Mouse (Mus musculus): Measurements from ENCODE around the gene Gpr19.

The Gpr19 gene

DNA sequence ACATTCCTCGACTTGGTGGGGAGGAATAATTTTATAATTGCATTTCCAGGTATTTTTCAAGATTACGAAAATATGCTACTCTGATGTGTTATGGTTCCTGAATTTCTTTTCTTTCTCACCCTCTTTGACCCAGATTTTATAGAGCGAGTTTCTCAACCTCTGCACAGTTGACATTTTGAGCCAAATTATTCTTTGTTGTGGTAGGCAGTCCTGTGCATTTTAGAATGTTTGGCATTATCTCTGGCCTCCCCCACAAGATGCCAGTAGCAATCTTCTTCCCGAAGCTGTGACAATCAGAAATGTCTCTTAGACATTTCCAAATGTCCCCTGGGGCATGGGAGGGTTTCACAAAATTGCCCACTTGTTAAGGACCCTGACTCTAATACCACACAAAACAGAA lies 25.3 kb upstream of the Gpr19 start:
- no peak for DNase-seq (ENCODE audit: low spot score in 2 of 2)

DNA sequence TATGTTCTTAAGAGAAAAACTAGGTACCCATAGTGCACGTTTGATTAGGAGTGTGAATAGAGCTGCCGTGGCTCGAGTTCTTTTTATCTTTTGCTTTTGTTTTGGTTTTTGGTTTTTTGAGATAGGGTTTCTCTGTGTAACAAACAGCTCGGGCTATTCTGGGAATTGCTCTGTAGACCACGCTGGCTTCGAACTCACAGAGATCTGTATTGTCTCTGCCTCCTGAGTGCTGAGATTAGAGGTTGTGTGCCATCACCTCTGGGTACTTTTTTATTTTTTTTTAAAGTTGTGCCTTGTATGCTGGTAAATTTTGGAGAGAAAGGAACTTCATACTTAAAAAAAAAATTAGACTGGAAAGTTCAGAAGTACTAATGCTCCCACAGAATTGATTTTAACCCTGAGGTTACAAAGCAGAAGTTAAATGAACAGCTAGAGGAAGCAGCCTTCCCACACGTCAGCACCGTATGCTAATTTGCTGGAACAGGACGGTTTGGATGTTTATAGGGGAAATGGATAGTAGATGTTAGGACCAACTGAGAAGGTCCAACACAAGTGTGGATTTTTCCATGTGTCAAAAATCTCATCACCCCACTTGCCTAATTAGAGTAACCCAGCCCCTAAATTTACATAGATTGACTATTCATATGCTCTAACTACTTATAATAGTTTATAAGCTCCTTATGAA lies 24.3 kb upstream of the Gpr19 start:
- DNase-seq (ENCODE audit: low spot score in 2 of 2) = no peak

DNA sequence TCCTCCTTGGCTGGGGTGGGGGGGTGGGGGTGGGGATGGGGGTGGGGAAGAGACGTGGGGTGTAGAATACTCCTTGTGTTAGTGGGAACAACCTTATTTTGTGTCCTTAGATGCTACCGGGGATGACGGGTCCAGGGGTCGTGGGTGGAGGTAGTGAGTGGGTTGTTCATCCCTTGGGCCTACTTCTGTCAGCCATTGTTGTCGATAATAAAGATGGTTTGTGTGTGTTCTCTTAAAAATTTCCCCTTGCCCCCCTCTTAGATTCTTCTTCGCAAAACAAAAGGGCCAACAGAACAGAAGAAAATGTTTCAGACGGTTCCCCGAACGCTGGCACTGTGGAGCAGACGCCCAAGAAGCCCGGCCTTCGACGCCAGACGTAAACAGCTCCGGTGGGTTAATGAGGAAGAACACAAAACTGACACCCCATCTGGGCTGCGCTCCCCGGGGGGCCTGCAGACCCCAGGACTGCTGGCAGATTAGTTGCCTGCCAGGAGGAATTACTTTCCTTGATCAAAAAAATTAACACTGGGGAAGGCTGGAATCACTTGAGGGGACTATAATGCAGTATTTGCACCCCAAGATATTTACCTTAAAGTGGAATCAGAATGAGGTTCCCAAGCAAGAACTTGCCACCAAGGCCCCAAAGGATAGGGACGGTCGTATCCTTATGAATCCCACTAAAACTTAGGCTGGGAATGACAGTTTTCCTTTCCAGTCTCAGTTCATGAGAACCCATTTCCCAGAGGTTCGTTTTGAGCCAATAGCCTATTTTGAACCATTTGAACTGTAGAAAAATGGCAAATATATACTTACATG lies 23.5 kb upstream of the Gpr19 start:
- no peak for DNase-seq (ENCODE audit: low spot score in 2 of 2)

DNA sequence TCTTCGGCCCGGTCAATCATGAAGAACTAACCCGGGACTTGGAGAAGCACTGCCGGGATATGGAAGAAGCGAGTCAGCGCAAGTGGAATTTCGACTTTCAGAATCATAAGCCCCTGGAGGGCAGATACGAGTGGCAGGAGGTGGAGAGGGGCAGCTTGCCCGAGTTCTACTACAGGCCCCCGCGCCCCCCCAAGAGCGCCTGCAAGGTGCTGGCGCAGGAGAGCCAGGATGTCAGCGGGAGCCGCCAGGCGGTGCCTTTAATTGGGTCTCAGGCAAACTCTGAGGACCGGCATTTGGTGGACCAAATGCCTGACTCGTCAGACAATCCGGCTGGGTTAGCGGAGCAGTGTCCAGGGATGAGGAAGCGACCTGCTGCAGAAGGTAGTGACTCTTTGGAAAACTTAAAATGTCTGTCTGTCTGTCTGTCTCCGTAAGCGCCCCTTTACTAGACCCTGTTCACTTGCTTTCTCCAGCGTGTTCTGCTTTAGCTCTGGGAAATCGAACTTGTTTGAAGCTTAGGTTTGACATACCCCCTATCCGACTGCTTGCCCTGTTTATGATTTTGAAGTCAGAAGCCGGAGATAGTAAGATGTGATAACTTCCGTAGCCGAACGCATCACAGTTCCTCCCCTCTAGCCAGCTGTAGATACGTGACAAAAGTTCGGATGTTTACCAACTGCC lies 22.8 kb upstream of the Gpr19 start:
- DNase-seq (ENCODE audit: low spot score in 2 of 2) = no peak

DNA sequence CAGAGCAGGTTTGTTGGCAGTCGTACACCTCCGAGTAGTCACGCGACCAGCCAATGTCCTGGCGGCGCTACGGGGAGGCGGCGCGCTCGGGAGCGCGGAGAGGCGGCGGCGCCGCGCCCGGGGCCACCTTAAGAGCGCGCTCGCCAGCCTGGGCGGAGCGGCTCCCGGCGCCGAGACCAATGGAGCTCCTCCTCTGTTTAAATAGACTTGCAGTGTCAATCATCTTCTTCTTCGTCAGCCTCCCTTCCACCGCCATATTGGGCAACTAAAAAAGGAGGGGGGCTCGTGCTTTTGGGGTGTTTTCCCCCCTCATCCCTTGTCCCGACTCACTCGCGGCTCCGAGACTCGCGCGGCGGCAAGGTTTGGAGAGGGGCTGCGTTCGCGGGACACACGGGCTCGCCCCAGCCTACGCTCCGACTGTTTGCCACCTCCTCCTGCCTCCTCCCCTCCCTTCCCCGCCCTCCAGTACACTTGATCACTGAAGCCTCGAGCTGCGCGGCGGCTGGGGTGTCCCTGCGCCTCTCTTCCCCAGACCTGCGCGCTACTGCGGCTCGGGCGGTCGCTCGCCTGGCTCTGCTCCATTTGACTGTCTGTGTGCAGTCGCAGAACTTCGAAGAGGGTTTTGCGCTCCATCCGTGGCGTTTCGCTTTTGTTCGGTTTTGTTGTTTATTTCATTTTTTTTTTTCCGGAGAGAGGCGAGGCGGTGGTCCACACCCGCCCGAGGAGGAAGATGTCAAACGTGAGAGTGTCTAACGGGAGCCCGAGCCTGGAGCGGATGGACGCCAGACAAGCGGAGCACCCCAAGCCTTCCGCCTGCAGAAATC lies 22.0 kb upstream of the Gpr19 start, which contains the start of gene Cdkn1b:
Cdkn1b (plus strand) TSS at position 212 of the 824 bp plus-strand sequence.
- DNase-seq (ENCODE audit: low spot score in 2 of 2) = peak; percentile 88 to 89

DNA sequence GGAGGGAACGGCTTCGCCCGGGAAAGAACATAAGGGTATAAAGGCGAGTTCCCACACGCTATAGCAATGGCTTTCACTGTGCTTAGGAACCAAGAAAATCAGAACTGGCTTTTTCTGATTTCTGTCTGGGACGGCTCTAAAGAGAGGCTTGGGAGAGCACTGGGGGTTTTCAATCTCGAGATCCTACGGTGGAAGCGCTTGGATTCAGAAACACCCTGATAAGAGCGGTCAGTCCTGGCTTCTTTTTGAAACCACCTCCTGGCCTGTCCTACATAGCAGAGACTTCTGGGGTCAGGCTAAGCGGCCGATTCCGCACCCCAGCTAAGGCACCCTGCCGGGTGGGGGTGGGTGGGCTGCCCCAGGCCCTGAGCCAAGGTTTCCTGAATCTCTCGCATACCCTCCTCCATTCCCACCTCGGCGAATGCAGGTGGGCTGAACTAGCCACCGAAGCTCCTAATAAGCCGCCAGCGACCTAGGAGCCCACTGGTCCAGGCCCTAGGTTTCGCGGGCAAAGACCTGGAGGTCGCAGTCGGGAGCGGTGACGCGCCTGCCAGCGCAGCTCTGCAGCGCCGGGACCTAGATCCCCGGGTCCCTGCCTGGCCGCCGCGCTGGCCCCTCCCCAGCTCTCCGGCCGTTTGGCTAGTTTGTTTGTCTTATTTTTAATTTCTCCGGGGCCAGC lies 21.3 kb upstream of the Gpr19 start:
- no peak for DNase-seq (ENCODE audit: low spot score in 2 of 2)

DNA sequence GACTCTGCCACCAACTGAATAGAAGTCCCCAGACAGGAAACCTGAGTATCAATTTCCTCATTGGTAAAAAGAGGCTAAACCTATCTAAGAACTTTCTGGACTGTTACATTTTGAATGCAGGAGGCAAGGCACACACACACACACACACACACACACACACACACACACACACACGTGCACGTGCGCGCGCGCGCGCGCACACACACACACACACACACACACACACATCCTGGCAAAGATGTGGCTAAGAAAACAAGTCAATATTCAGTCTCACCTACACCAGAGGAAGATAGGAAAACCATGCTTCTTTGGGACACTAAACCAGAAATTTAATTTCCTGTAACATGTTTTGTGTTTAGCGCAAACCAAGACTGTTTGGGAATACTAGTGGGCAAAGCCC lies 20.4 kb upstream of the Gpr19 start:
- DNase-seq (ENCODE audit: low spot score in 2 of 2) = no peak

DNA sequence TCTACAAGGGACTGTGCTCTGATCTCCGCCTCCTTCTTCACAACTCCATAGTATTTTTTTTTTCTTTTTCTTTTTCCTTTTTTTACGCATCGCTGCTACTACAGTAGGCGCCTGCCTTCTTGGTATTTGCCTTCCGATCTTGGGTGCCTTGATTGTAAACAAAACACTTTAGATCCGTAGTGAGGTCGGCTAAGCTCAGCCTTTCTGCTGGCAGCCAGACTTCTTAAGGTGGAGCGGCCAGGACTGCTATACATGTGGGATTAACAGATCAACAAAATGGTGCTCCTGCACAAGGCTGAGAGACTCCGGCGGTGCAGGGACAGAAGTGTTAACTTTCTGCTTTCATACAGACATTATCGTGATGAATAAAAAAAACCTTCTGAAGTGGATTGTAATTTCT lies 18.7 kb upstream of the Gpr19 start:
- peak; percentile 33 to 61 for DNase-seq (ENCODE audit: low spot score in 2 of 2)

DNA sequence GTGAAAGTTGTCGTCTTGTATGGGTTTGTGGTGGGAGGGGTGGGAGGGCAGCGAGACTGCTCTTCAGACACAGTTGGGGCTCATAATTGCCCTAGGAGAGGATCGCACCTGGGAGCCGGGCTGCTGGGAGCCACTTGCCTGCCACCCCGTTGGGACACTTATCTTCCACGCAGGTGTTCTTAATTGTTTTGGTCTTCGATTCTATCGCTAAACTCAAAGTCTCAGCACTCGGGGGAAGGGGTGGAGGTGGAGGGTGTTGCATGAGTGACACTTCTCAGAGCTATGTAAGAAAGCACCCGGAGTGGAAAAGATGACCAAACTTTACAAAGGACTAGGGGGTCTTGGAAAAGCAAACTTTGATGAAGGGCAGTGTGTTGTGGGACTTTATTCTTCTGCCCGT lies 18.3 kb upstream of the Gpr19 start:
- peak in 1 of 2 experiments; percentile 26 for DNase-seq (ENCODE audit: low spot score in 2 of 2)

DNA sequence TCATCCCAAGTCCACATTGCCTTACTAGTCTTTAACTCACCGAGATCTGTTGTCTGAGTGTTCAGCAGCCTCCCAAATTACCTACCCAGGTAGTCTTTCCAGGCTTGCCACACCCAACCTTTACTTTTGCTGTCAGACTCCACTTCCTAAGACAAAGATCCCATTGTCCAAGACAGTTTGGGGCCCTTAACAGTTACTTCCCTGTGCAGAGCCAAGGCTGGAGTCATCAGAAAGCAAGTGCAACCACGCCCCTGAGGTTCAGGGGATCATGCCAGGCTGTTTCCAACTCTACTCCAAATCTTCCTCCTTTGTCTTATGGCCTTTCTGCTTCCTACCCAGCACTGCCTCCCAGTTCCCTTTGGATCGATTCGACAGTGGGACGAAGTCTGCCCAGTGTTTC lies 16.1 kb upstream of the Gpr19 start:
- DNase-seq (ENCODE audit: low spot score in 2 of 2) = no peak

DNA sequence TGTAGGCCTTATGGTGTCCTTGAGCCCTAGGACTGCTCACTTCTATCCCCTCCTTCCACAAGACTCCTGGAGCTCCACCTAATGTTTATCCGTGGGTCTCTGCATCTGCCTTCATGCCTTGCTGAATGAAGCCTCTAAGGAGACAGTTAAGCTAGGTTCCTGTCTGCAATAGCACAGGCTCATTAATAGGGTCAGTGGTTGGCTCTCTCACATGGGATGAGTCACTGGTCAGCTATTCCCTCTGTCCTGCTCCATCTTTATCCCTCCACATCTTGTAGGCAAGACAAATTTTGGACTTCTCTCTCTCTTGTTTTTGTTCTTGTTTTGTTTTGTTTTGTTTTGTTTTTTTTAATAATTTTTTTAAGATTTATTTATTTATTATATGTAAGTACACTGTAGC lies 7.4 kb upstream of the Gpr19 start:
- DNase-seq (ENCODE audit: low spot score in 2 of 2) = no peak

DNA sequence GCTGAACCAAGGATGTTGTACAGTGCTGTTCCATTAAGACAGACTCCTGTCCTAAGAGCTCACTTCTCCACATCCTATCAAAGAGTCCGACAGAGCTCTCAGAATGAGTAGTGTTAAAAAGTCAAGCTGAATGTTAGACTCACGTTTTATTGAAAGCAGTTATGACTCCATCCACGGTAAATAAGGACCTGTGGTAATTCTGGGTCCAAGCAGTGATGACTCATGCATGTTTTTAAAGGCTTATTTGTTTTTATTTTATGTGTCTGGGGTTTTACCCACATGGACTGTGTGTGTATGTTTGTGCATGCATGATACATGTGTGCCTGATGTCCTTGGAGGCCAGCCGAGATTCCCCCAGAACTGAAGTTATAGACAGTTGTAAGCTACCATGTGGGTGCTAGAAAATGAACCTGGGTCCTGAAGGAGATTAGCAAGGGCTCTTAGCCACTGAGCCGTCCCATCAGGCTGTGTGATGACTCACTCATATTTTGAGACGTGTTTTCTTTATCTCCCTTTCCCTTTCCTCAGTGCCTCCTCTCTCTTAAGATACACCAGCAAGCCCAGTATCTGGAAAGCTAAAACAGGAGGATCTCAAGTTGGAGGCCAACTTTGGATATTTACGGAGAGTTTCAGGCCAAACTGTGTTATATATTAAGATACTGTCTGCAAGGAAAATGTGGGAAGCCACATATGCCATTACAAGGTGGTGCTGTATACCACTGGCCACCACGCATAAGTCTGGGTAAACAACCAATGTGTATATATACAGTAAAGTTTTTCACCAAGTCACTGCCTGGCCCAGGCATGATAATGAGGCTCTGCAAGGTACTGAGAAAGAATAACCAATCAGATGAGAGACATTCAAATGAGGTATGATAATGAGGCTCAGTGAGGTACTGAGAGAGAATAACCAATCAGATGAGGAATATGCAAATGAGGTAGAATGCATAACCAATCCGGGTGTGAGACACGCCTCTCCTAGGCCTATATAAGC lies 5.8 kb upstream of the Gpr19 start:
- DNase-seq (ENCODE audit: low spot score in 2 of 2) = no peak

DNA sequence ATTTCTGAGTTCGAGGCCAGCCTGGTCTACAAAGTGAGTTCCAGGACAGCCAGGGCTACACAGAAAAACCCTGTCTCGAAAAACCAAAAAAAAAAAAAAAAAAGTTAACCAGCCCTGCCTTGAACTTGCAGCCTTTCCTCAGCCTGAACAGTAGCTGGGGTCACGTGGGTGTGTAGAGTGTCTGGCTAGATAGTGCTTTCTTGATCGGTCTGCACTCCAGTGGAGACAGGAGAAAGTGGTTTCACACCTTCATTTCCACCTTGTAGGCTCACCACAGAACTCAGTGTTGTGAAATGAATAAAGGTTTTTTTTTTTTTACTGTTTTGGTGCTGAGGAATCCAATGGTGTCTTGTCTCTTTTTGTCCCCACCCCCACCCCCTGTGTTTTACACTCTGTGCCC lies 5.0 kb upstream of the Gpr19 start:
- DNase-seq (ENCODE audit: low spot score in 2 of 2) = no peak

DNA sequence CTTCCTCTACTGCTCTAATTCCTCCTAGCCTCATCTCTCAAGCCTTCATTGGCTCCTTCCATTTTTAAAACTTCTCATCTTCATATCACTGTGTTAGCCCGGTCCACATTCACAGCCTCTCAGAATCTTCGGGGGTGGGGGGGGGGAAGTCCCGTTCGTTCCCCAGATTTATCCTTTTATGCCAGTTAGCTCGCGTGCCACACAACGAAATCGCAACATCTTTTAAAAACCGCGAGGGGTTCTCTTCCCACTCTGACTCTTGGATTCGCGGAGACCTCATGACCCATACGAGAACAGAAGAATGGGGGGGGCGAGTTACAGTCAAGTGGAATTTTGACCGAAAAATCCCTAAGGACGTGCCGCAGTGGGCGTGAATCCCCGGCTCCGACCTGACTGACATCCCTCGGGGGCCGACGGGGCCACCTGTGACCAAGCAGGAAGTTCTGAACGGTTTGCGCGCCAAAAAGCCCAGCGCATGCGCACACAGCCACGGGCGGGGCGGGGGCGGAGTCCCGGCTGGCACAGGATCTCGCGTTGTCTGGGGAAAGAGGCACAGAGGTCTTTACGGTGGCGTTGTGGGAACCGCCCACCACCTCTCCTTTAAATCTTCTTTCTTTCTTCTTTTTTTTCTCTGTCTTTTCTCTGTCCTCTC lies 809 bp downstream of the Gpr19 start:
- DNase-seq (ENCODE audit: low spot score in 2 of 2) = peak; percentile 97

DNA sequence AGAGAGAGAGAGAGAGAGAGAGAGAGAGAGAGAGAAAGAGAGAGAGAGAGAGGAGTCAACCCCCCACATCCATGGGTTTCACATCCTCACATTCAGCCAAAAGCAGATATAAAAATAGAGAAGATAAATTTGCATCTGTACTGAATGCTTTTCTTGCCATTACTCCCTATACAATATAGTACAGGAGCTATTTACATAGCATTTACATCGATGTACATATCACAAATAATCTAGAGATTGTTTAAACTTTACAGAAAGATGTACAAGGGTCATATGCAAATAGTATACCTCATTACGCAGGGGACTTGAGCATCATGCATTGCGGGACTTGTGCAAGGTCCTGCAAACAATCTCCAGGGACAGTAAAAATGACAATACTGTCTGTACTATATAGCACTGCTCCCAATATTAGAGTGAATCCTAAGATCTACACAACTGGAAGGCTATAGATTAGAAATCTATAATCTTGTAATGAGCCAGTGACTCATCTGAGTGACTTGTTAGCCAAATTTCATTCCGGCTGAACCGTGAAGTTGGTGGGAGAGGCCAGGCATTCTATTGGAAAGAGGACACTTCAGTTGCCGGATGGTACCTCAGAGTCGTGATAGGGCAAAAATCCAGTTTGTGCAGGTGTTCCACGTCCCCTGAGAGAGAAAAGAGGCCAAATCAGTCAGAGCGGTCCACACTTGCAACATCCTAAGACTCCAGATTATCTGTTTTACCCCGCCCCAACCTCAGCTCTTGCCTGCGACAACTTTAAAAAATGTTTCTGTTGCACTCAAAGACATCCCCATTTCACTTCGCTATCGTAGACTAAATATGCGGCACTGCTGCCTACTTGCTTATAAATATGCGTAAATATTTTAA lies 1.6 kb downstream of the Gpr19 start:
- DNase-seq (ENCODE audit: low spot score in 2 of 2) = no peak

DNA sequence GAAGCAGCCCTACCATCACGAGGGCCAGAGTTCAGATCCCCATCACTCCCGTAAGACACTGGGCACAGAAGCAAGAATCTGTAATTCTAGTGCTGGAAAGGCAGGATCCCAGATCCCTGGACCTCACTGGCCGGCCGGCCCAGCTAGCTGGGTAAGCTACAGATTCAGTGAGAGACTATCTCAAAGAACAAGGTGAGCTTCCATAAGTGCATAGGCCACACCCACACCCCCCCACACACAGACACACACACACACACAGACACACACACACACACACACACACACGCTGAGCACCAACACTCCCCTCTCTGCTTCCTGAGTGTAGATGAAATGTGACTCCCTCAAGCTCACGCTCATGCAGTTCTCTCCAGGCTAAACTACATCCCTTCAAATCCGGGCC lies 7.9 kb downstream of the Gpr19 start:
- no peak for DNase-seq (ENCODE audit: low spot score in 2 of 2)

DNA sequence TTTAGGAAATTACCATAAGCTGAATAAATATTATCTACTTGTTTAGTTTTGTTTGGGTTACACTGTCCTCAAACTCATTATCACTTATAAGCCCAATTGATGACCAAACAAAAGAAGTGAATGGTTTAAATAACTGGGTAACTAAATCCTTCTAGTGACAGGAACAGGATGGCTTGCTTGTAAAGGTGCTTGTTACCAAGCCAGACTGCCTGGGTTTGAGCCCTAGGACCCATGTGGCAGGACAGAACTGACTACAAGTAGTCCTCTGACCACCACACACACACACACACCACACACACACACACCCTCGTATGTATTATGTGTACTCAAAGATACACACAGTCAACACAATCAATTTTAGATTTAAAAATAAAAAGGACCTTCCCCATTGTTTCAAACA lies 8.6 kb downstream of the Gpr19 start:
- DNase-seq (ENCODE audit: low spot score in 2 of 2) = no peak

DNA sequence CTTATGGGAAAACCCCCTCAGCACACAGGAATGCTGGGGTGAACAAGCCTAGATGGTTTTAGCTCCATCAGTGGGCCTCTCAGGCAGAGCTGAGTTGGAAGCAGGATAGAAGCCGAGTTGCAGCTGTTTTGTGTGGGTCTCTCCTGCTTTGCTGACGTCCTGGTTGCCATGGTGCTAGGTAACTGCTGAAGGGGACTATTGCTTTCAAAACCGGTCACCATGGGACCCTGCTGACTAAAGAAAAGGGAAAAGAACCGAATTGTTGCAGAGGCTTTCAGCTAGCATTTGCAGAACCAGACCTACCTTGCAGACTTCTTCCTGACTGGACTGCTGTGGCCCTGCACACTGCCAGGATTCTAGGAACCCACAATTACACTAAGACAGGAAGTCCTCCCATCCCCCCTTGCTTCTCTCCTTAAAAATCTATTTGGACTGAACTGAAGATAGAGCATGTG lies 9.8 kb downstream of the Gpr19 start:
- DNase-seq (ENCODE audit: low spot score in 2 of 2) = no peak
